Mouse (Mus musculus): ENCODE results near the gene Mnd1. TPM values are rescaled to one million over a fixed set of nuclear protein-coding genes. Genes with fewer than 3 reads are reported as not detected.

Mnd1 gene
- polyA plus RNA-seq, 1 experiment from 2014 or later = 11.4 TPM

DNA sequence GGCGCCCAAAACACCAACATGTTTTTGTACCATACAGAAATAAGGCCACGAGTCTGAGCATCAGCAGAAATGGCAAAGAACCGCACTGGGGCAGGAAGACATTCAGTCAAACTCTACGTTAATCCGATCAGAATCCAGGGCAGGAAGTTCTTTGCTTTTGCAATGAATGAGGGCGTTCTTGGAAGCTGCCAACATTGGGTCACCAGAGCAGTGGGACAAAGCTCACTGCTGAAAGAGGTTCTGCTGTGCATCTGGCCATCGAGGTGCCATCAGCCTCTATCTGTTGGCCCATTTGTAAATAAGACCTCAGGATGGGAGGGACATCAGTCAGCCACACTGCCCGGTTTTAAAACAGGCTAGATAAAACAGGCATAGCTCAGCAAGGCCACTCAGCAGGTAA, 25.5 kb upstream of the Mnd1 start:
- Histone ChIP-seq H3K27ac (ENCODE audit: poor library complexity, severe bottlenecking) (no peak overlapping the region), H3K9ac (no peak overlapping the region), H3K4me3 (no peak overlapping the region), H3K27me3 (replicated peaks) (no peaks in the 10 kb centered on the region), H3K9me3 (replicated peaks) (no peaks in the 10 kb centered on the region), H3K4me1 (replicated peaks) (no peaks in the 10 kb centered on the region), H3K4me2 (no peak overlapping the region), H3K36me3 (peaks cover 5% of the 10 kb centered on the region; the same call in 1 of the 2 replicates)
- 42% methylated on average over 8 of the region's 8 CpGs for WGBS
- no peak for ATAC-seq (ENCODE audit: insufficient number of reproducible peaks, low FRiP score)

DNA sequence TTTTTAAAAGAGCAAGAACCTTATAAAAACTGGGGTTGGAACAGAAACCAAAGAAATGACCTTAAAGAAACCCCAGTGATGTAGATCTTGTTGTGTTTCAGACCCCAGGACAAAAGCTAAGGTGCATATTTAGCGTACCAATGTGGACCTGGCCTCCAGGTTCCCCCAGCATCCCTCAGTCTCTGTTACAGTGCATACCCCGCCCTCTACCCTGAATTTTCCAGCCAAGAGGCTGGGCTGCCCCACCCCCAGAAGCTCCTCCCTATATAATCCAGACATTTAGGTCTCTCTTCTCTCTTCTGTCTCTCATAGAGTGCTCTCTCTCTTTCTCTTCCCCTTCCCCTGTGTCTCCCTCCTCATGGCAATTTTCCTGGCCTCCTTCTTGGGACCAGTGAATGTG, 24.7 kb upstream of the Mnd1 start:
- no peaks in the 10 kb centered on the region for H3K9me3 ChIP-seq (replicated peaks)
- no peaks in the 10 kb centered on the region for H3K4me1 ChIP-seq (replicated peaks)
- no peaks in the 10 kb centered on the region for H3K27me3 ChIP-seq (replicated peaks)
- H3K4me3 ChIP-seq = no peak overlapping the region
- peaks cover 5% of the 10 kb centered on the region; the same call in 1 of the 2 replicates for H3K36me3 ChIP-seq
- H3K4me2 ChIP-seq = no peak overlapping the region
- ATAC-seq (ENCODE audit: insufficient number of reproducible peaks, low FRiP score) = no peak
- 81% methylated on average over 2 of the region's 2 CpGs for WGBS
- H3K9ac ChIP-seq = no peak overlapping the region
- H3K27ac ChIP-seq (ENCODE audit: poor library complexity, severe bottlenecking) = no peak overlapping the region

DNA sequence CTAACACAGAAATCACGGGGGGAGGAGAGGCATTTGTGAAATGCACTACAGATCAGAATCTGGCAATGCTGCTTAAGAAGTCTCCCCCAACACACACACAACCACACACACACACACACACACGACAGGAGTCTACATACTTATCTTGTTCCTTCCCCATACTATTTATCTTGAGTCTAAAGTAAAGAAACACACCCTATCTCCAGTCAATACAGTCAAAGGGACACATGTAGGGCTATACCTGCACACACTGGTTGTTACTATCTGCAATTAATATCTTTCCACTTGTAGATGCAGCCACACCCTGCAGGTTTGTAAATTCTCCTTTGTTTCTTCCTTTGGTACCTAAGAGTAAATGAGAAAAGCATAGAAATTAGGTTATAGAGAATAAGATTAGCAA, 22.2 kb upstream of the Mnd1 start:
- H3K9me3 ChIP-seq (replicated peaks) = no peaks in the 10 kb centered on the region
- H3K4me2 ChIP-seq = no peak overlapping the region
- H3K9ac ChIP-seq = no peak overlapping the region
- no peaks in the 10 kb centered on the region for H3K27me3 ChIP-seq (replicated peaks)
- 62% methylated on average over 2 of the region's 2 CpGs for WGBS
- no peaks in the 10 kb centered on the region for H3K4me1 ChIP-seq (replicated peaks)
- H3K36me3 ChIP-seq = peaks cover 5% of the 10 kb centered on the region; the same call in 1 of the 2 replicates
- H3K4me3 ChIP-seq = no peak overlapping the region
- no peak for ATAC-seq (ENCODE audit: insufficient number of reproducible peaks, low FRiP score)
- no peak overlapping the region for H3K27ac ChIP-seq (ENCODE audit: poor library complexity, severe bottlenecking)

DNA sequence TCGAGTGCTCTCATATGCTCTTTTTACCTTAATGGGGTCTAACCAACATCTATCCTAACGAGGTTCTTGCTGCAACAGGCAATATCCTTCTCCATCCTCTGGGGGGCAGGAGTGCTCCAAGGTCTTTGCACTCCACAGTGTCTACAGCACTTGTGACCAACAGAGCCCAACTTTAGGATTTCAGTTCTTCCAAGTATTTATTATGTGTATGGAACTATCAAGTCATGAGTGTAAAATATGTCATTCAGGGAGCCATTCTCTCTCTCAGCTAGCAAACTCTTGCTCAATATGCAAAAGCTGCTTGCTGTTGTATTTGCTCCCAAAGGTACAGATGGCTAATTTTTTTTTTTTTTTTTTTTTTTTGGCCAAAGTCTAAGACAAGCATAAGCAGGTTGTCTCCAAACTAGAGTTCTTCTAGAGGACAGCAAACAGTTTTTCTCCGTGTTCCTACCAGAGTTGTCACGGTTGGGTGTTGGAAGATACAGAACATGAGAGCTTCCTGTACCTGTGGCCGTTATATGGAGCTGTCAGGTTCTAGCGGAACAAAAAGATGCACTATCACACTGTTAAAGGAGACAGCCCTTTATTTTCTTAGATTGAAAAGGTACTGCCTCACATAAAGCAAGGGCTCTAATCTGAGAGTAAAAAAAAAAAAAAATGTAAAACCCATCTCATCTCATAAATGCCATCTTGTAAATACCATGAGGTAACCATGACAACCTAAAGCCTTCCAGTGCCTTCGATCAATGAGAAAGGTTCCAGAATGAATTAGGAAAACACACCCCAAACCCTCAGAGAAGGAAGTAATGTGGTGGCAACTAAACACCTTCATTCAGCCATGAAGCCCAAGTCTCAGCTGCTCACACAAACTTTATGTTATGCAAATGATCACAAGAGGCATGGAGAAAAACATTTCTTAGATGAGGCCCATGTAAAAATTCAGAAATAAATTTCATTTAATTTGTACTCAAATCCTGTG, 20.0 kb upstream of the Mnd1 start:
- Histone ChIP-seq H3K4me1 (replicated peaks) (no peaks in the 10 kb centered on the region), H3K9me3 (replicated peaks) (no peaks in the 10 kb centered on the region), H3K9ac (no peak overlapping the region), H3K4me2 (no peak overlapping the region), H3K4me3 (no peak overlapping the region), H3K27me3 (replicated peaks) (no peaks in the 10 kb centered on the region), H3K27ac (ENCODE audit: poor library complexity, severe bottlenecking) (no peak overlapping the region), H3K36me3 (peaks cover 5% of the 10 kb centered on the region; the same call in 1 of the 2 replicates)
- WGBS = 54% methylated on average over 7 of the region's 7 CpGs
- no peak for ATAC-seq (ENCODE audit: insufficient number of reproducible peaks, low FRiP score)

DNA sequence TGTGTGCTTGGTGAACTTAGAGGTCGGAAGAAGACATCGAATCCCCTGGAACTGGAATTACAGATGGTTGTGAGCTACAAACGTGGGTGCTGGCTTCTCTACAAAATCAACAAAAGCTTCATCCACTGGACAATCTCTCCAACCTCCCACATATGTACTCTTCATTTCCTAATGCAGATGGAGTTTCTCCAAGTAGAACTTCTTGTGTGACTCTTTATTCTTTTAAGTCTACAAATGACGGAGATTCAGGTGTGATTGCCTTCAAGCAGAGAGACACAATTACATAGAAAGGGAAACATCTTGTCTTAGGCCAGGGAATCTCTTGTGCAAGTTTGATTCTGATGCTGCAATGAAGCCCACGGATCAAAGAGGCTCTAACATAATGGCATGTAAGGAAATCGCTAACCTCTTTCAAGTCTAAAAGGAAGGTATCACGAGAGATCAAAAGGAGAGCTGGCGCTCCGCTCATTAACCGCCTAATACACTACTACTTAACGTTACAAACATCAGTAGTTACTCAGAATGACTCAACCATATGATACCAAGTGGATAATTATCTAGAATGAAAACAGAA, 18.1 kb upstream of the Mnd1 start, which contains the start of gene Gm6525:
Gm6525 (plus strand) TSS at position 524 of the 574 bp plus-strand sequence.
- WGBS = 84% methylated on average over 11 of the region's 11 CpGs
- ATAC-seq (ENCODE audit: insufficient number of reproducible peaks, low FRiP score) = no peak
- no peak within 1 kb of the TSS for H3K9ac ChIP-seq
- no peaks in the 10 kb centered on the region for H3K4me1 ChIP-seq (replicated peaks)
- no peak within 1 kb of the TSS for H3K27ac ChIP-seq (ENCODE audit: poor library complexity, severe bottlenecking)
- peaks cover 5% of the 10 kb centered on the region; the same call in 1 of the 2 replicates for H3K36me3 ChIP-seq
- H3K27me3 ChIP-seq (replicated peaks) = no peaks in the 10 kb centered on the region
- H3K4me2 ChIP-seq = no peak within 1 kb of the TSS
- no peaks in the 10 kb centered on the region for H3K9me3 ChIP-seq (replicated peaks)
- H3K4me3 ChIP-seq = no peak within 1 kb of the TSS

DNA sequence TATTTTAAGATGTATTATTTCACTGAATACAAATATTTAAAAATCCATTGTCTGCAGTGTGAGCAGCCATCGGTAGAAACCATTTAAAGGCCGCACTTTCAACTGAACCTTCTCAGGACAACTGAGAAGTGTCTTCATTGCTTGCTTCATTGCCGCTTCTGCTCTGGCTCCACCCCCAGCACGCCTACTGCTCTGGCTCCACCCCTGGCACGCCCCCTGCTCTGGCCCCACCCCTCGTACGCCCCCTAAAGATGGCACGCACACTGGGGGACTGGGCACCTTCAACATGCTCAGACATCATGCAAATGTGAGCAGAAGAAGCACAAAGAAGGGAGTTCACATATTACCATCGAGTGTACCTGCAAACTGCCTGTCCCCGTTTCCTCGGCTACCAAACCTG, 16.8 kb upstream of the Mnd1 start:
- Histone ChIP-seq H3K9me3 (replicated peaks) (no peaks in the 10 kb centered on the region), H3K4me1 (replicated peaks) (no peaks in the 10 kb centered on the region), H3K4me3 (no peak overlapping the region), H3K36me3 (peaks cover 5% of the 10 kb centered on the region; the same call in 1 of the 2 replicates), H3K9ac (no peak overlapping the region), H3K27me3 (replicated peaks) (no peaks in the 10 kb centered on the region), H3K27ac (ENCODE audit: poor library complexity, severe bottlenecking) (no peak overlapping the region), H3K4me2 (no peak overlapping the region)
- no peak for ATAC-seq (ENCODE audit: insufficient number of reproducible peaks, low FRiP score)
- 31% methylated on average over 11 of the region's 11 CpGs for WGBS

DNA sequence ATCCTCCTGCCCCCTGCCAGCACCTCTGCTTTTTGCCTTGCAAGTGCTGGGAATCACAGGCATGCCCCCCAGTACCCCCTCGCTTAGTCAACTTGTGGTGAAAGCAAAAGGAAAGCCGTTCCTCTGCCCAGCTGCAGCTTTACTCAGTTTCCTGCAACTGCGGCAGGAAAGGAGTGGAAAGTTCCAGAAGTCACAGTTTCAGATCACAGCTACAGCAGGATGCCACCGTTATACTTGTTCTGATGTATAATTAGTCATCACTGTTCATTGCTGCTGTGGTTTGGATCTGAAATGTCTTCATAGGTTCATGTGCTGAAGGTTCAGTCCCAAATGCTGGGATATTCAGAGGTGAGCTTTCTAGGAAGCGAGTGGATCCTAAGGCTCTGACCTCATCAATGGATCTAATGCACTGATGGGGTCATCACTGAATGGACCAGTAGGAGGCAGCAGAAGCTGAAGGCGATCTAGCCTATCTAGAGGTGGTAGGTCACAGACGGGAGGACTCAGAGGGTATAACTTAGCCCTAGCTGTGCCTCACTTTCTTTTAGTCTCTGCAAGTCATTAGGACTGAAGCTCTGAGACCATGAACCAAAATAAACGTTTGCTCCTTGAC, 13.9 kb upstream of the Mnd1 start:
- 63% methylated on average over 8 of the region's 8 CpGs for WGBS
- no peak overlapping the region for H3K9ac ChIP-seq
- H3K36me3 ChIP-seq = 0 out of 2 replicates have a peak, but pooled peaks cover 10% of the 10 kb centered on the region
- no peak overlapping the region for H3K4me3 ChIP-seq
- no peak overlapping the region for H3K4me2 ChIP-seq
- no peak for ATAC-seq (ENCODE audit: insufficient number of reproducible peaks, low FRiP score)
- no peak overlapping the region for H3K27ac ChIP-seq (ENCODE audit: poor library complexity, severe bottlenecking)
- no peaks in the 10 kb centered on the region for H3K27me3 ChIP-seq (replicated peaks)
- H3K9me3 ChIP-seq (replicated peaks) = no peaks in the 10 kb centered on the region
- no peaks in the 10 kb centered on the region for H3K4me1 ChIP-seq (replicated peaks)

DNA sequence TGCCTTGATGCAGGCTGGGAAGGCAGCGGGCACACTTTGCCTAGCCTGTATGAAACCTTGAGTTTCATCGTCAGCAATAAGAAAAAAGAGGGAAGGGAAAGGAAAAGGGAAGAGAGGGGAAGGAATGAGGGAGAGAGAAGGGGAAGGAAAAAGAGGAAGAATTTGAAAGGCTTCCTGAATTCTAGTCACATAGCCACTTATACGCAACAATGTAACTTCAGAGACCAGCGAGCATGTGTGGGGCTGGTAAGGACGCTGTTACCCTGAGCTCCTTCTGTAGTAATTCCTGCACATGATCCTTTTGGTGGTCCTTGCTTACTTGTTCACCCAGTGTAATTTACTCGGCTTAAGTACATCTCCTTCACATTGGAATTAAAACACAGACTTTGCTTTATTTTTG, 13.4 kb upstream of the Mnd1 start:
- Histone ChIP-seq H3K4me1 (replicated peaks) (no peaks in the 10 kb centered on the region), H3K36me3 (0 out of 2 replicates have a peak, but pooled peaks cover 10% of the 10 kb centered on the region), H3K27ac (ENCODE audit: poor library complexity, severe bottlenecking) (no peak overlapping the region), H3K4me2 (no peak overlapping the region), H3K9me3 (replicated peaks) (no peaks in the 10 kb centered on the region), H3K27me3 (replicated peaks) (no peaks in the 10 kb centered on the region), H3K4me3 (no peak overlapping the region), H3K9ac (no peak overlapping the region)
- 87% methylated on average over 6 of the region's 6 CpGs for WGBS
- no peak for ATAC-seq (ENCODE audit: insufficient number of reproducible peaks, low FRiP score)

DNA sequence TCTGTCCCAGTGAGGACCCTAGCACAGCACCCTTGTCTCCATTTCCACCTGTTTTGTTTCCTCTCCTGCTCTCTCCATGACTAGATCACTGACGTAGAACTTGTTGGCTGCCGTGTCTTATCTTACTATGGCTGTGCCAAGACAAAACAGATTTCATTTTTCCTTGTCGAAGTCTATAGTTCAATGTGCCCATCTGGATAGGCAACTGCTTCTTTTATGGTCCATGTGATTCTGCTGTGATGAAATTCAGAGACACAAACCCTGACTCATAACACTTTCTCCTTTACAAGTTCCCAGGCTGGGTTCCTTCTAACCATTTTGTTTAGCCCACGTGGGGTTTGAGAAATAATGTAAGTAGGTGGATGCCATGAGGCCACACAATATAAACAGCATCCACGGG, 10.5 kb upstream of the Mnd1 start:
- ATAC-seq (ENCODE audit: insufficient number of reproducible peaks, low FRiP score) = no peak
- 84% methylated on average over 5 of the region's 5 CpGs for WGBS

DNA sequence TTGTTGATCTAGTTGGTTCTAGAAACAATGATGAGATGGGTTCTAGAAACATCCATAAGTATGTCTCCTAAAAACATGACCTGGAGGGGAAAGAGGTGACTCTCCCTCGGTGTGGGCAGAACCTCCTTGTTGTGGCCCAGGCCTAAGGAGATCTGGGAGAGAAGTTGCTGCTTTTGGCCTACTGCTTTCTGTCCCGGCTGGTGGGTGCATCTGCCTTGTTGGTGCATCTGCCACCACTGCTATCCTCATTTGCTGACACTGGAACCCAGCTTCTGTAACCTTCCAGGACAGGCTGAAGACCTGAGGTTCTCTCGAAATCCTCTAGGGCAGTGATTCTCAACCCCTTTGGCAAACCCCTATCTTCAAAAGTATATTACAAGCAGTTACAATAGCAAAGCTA, 9.8 kb upstream of the Mnd1 start:
- H3K9me3 ChIP-seq (replicated peaks) = no peaks in the 10 kb centered on the region
- ATAC-seq (ENCODE audit: insufficient number of reproducible peaks, low FRiP score) = no peak
- WGBS = 88% methylated on average over 3 of the region's 3 CpGs

More for the DNA sequence above, 10.5 kb upstream of the Mnd1 start:
- no peaks in the 10 kb centered on the region for H3K4me1 ChIP-seq (replicated peaks)
- H3K9ac ChIP-seq = no peak overlapping the region
- H3K9me3 ChIP-seq (replicated peaks) = no peaks in the 10 kb centered on the region
- H3K27me3 ChIP-seq (replicated peaks) = no peaks in the 10 kb centered on the region
- no peak overlapping the region for H3K4me3 ChIP-seq
- H3K36me3 ChIP-seq = 0 out of 2 replicates have a peak, but pooled peaks cover 10% of the 10 kb centered on the region
- no peak overlapping the region for H3K4me2 ChIP-seq
- no peak overlapping the region for H3K27ac ChIP-seq (ENCODE audit: poor library complexity, severe bottlenecking)

More for the DNA sequence above, 9.8 kb upstream of the Mnd1 start:
- H3K27ac ChIP-seq (ENCODE audit: poor library complexity, severe bottlenecking) = no peak overlapping the region
- no peaks in the 10 kb centered on the region for H3K27me3 ChIP-seq (replicated peaks)
- no peak overlapping the region for H3K4me2 ChIP-seq
- H3K4me3 ChIP-seq = no peak overlapping the region
- 0 out of 2 replicates have a peak, but pooled peaks cover 10% of the 10 kb centered on the region for H3K36me3 ChIP-seq
- no peak overlapping the region for H3K9ac ChIP-seq
- no peaks in the 10 kb centered on the region for H3K4me1 ChIP-seq (replicated peaks)

All from heart, embryonic 12.5 days (tissue).